Mouse (Mus musculus): Measurements from ENCODE around the gene Tbc1d5.
A peak's percentile ranks its signal among the peaks of the same experiment; 100 is the strongest.

DNA sequence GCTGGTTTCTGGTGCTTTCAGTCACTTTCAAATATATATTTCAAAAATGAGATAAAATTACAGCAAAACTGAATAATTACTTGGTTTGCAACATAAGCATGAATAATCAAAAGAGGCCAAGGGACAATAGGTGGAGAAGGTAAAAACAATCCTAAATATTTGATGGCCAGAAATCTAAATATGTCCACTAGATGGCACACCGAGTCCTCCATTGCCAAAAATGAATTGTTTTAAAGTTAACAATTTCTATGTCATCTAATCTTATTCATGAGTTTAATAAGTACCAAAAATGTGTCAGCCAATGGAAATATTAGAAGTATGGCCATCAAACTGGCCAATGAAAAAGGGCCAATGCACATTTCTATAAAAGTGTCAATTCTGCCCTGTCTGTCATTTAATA is 365.1 kb downstream of the Tbc1d5 start:
- peak; percentile 25; the same call in 1 of the 2 replicates for TF ChIP-seq CTCF (conservative IDR thresholded peaks at IDR 0.05; ENCODE audit: insufficient read depth, insufficient read length, low read depth, low read length)
- no peak for TF ChIP-seq POLR2A (IDR thresholded peaks at IDR 0.05; ENCODE audit: low read depth, low read length)

Measured in kidney, adult 2 months (tissue).